Mouse (Mus musculus): ENCODE data around the gene Nrl.

Gene Nrl

DNA sequence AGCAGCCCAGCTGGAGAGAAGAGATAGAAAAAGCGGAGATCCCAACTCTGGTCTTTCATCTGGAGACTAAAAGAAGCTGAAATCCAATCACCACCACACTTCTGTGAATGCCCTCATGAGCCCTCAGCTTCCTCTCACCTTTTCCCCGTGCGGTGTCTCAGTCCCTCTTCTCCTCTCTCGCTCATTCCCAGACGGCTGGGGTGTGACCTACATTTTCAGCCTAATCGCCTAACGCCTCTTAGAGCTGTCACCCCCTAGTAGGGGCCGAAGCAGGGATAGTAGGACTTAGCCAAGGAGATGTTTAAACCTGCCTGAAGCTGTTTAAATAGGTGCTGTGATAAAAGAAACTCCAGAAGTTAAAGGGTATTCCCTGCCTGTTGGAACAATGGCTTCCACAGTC is at the start of gene Nrl:
TSS of gene Nrl (minus strand) at position 197 of the 400 bp plus-strand sequence.
- DNase-seq (ENCODE audit: low spot score in 2 of 2) = no peak

DNA sequence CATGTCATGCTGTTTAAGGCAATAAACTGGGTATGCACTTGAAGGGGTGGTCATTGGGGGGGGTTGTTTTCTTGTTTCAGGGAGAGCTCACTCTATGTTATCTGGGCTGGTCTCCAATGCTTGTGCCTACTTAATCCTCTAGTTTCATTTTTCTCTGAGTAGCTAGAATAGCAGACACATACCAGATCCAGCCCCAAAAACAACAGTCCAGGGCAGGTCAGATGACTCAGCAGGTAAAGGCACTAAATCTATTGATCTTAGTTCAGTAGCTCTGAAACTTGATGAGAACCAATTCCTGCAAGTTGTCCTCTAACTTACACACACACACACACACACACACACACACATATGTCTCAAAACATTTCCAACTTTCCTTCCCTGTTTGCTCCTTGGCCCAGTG is 47.0 kb upstream of the Nrl start:
- no peak for DNase-seq (ENCODE audit: low spot score in 2 of 2)

DNA sequence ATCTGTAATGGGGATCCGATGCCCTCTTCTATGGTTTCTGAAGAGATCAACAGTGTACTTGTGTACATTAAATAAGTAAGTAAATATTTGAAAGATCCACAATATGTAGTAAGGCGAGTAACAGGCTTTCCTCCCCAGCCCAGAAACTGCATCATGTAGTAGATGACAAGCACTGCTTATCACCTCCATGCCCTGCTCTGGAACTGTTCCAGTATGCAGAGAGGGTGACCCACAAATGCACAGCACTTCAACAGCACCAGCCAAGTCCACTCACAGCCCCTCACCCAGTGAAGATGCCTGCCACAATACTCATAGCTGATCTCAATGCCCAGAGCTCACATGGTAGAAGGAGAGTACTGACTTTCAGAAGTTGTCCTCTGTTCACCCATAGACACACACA is 45.8 kb upstream of the Nrl start:
- DNase-seq (ENCODE audit: low spot score in 2 of 2) = no peak

DNA sequence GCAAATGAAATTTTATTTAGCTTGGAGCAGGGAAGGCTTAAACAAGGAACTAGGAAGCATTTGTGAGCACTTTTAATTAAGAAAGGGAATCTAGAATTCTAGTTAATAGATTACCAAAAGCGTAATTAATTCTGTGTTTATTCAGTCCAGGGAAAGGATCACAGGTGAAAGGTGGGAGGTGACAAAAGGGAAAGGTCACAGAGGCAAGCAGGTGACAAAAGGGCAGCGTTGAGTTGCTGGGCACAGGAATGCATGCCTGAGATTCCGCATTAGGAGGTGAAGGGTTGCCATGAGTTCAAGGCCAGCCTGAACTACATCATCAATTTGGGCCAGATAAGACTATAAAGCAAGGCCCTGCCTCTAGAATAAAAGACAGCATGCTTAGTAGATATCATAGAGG is 42.7 kb upstream of the Nrl start:
- no peak for DNase-seq (ENCODE audit: low spot score in 2 of 2)

DNA sequence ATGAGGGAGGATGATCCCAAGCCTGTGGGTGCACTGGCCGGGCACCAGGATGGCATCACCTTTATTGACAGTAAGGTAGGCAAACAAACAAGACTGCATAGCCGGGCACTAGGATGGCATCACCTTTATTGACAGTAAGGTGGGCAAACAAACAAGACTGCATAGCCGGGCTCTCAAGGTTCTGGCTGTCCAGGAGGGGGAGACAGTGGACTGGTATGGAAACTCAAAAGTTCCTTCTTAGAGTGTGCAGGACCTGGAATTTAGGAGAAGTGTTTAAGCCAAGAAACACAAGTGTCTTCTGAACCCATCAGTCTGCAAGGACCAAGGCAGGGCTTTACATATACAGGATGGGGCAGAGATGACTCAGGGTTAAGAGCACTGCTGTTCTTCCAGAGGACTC is 41.0 kb upstream of the Nrl start:
- DNase-seq (ENCODE audit: low spot score in 2 of 2) = no peak

DNA sequence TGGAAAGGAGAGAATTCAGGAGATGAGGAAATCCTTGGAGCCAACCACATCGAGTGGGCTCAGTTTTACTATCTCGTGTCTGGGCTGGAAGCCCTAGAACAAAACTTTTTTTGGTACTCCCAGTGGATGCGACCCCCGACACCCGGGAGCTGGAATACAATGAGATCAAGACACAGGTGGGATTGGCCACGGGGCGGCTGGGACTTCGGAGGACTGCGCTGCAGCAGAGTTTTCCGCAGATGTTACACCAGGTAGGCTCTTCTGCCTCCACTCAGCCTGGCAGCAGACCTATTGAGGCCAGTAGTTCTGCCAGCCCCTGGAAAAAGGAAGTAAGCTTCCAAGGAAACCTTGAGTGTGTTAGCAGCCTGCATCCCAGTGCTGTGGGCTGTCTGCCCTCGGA is 38.5 kb upstream of the Nrl start:
- no peak for DNase-seq (ENCODE audit: low spot score in 2 of 2)

DNA sequence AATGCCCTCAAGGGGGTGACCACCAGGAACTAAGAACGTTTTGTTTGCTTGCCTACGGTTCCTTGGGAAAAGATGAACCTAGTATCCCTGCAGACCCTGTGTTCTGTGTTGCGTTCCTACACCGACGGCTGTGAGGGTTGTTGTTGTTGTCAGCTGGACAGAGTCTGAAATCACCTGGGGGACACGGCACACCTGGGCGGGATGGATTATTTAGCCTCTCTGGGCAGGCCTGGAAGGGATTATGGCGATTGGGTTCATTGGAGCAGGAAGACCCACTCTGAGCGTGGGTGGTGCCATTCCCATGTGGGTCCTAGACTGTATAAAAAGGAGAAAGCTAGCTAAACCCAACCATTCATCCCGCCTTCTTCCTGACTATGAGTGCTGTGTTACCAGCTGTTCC is 37.1 kb upstream of the Nrl start:
- no peak for DNase-seq (ENCODE audit: low spot score in 2 of 2)

DNA sequence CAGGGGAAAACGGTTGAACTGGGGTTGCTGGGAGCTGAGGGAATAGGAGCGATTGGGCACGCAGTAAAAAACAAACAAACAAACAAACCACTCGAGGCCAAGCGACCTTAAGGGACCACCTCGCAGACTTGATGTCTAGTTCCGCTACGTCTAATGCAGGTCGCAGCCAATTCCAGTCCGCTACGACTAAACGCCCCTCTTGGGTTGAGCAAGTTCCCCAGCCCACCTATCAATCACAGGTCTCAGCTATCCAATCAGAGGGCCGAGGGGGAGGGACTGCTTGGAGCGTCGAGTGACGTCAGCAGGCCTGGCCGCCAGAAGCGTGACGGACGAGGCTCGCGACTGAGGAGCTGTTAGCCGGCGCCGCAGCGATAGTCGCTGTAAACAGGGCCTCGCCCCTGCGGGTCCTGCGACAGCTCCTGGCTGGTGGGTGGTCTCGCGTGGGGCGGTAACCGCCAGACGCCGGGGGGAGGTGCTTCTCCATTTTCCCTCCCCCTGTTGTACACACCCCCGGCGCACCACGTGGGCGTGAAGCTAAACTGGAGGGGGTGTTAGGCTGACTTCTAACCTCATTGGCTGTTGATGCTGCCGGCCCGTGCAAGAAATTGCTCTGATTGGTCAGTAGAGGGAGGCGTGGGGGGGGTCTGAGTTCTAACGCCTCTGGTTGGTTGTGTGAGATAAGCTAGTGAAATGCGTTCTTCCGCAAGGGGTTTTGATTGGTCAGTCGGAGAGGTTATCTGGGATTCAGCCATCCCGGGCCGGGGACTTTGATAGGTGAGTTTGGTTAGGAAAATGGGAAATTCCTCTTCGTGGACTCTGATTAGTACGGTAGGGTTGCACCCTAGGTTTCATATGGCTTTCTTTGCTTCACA is 35.7 kb upstream of the Nrl start, which contains the start of gene A730061H03Rik:
TSS of gene A730061H03Rik (minus strand) at position 205 of the 872 bp plus-strand sequence.
- DNase-seq (ENCODE audit: low spot score in 2 of 2) = peak; percentile 98 to 99

DNA sequence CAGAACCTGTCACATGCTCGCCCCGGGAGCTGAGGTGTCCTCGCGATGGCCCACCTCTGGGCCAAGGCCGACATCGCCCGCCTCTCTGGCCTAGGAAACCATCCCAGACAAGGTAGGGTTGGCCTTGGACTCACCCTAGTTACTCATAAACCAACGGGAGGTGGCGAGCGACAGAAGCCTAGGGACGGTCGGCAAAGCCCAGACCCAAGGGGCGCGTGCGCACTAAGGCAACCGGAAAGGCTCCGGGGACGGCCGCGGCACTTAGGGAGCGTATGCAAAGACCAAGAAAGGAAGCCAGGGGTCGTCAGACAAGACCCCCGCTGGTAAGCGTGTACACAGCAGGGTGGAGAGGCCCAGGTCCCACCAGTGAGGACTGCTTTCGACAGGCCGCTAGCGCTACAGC is 35.0 kb upstream of the Nrl start, which contains the start of gene Dcaf11:
TSS of gene Dcaf11 (plus strand) at position 208 of the 403 bp plus-strand sequence.
- peak; percentile 89 to 93 for DNase-seq (ENCODE audit: low spot score in 2 of 2)

DNA sequence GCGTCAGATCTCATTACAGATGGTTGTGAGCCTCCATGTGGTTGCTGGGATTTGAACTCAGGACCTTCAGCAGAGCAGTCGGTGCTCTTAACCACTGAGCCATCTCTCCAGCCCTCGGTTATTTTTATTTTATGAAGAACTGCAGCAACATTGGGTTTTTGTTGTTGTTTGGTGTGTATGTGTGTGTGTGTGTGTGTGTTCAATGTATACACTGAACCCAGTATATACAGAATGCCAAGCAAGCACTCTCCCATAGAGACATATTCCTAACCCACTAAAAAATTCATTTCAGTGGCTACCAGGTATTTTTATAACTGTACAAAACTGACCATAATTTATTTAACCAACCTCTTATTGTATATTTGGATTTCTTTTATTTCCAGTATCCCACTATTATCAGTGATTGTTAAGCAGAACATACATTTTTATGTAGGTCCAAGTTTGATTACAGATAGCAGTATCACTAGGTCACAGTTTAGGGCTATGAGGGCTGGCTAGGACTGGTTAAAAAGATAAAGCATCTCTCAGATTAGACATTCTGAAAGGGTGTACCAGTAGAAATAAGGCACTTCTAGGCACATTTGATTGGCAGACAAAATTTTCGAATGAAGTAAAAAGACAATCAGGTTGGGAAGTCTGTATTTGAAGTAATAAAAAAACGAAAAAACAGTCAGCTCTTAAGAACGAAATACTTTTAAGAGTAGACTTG is 34.1 kb upstream of the Nrl start:
- no peak for DNase-seq (ENCODE audit: low spot score in 2 of 2)

DNA sequence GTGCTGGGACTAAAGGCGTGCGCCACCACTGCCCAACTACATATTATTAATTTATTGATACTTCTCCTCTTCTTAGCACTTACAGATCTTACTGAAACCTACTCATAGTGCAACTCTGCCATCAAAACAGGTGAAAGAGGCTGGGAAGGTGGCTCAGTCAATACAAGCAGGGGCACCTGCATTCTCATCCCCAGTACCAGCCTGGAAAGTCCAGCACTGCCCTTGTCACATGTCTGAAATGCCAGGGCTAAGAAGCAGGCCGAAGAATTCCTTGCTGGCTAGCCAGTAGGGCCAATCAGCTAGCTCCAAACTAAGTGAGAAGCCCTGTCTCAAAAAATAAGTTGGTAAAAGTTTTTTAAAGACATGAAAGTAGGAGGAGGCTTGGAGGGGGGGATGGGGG is 32.8 kb upstream of the Nrl start:
- DNase-seq (ENCODE audit: low spot score in 2 of 2) = no peak

DNA sequence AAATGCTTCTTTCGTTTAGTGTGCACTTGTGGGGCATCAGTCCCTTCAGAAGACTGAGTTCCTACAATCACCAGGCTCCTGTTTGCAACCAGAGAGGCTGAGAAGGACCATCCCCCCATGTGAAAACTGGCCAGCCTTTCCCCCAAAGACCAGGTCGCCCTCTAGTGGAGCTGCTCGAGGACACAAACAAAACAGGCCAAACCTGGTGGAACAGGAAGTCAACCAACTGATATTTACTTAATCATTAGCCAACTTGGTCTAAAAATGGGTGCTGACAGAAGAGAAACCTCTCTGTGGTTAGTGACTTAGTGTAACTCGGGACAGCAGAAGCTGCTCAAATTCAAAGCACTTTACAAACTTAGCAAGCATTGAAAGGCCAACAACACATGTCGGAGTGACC is 32.2 kb upstream of the Nrl start:
- DNase-seq (ENCODE audit: low spot score in 2 of 2) = peak; percentile 85 to 90

DNA sequence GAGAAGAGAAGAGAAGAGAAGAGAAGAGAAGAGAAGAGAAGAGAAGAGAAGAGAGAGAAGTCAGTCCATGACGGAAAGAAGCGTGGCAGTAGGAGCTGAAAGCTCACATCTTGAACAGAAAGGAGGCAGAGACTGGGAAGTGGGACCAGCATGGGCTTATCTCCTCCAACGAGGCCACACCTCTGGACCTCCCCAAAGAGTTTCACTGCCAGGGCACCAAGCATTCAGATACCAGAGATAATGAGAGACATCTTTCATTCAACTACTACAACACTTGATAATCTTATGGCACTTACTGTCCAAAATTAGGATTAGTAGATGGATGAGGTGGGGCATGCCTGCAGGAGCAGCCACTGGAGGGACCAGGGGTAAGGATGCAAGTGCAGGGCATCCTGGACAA is 31.0 kb upstream of the Nrl start:
- DNase-seq (ENCODE audit: low spot score in 2 of 2) = no peak

DNA sequence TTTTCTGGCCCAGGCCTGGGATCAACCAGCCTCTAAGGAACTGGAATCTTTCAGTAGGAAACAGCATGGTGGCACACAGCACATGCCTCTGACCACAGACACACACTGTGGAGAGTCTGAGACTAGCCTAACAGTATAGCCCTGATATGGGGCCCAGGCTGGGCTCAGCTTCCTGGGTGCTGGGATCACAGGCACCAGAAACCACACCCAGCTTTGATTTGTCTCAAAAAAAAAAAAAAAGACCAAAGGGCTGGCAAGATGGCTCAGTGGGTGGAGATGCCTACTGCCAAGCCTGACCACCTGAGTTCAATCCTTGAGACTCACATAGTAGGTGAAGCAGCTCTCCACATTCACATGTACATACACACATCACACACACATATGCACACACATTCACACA is 29.9 kb upstream of the Nrl start:
- DNase-seq (ENCODE audit: low spot score in 2 of 2) = no peak

DNA sequence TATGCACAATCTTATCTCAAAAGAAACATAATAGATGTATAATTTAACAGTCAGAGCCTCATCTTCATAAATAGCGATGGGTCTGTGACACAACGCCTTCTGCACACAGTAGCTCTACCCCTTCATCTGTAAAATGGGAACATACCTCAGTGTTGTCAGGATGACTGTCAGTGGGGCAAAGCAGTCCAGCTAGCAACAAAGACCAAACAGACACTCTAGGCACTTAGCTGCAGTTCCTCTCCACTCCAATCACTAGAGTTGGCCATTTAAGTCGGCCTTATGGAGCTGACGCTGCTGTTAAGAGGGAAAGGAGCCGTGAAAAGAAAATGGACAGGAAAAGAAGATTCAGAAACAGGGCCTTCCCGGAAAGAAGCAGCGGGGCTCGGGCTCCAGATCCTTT is 27.0 kb upstream of the Nrl start:
- no peak for DNase-seq (ENCODE audit: low spot score in 2 of 2)

DNA sequence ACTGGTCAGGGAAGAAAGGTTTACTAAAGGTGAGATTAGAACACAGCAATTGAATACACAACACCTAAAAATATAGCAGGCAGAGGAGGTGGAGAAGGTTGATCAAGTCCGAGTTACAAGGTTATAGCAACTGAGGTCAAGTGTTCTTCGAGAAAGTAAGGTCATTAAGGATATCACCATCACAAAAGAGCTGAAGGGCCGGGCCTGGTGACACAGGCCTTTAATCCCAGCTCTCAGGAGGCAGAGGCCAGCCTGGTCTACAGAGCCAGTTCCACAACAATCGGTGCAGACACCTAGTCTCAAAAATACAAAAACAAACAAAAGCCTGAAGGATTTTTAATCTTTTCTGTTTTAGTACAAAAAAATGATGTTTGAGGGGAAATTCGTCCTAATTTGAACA is 26.6 kb upstream of the Nrl start:
- DNase-seq (ENCODE audit: low spot score in 2 of 2) = no peak

DNA sequence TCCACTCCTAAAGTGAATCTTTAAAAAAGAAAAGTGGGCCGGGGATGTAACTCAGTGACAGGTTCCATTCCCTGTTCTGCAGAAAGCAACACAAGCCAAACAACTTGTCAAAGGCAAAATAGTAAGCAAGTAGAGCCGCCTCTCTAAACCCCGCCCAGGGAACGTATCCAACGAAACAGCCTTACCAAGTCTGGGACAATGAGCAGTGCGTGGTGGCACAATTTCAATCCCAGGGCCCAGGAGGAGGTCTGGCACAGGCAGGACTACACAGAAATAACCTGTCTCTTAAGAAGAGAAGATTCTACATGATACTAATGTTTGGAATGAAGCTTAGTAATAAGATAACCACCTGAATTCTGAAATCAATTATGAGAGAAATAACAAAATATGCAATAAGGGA is 25.4 kb upstream of the Nrl start:
- DNase-seq (ENCODE audit: low spot score in 2 of 2) = no peak

DNA sequence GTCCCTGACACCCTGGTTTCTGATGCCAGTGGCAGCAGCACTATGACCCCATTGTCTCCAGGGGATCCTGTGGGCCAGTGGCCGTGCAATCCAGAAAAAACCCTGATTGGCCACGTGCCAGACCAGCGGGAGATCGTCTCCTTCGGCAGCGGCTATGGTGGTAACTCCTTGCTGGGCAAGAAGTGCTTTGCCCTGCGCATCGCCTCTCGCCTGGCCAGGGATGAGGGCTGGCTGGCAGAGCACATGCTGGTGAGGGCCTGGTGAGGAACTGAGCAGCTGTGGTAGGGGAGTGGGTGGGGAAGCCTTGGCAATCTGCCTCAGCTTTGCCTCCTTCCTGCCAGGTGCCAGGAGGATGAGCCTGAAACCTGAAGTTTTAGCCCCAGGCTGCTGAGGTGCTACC is 19.6 kb upstream of the Nrl start:
- DNase-seq (ENCODE audit: low spot score in 2 of 2) = no peak

DNA sequence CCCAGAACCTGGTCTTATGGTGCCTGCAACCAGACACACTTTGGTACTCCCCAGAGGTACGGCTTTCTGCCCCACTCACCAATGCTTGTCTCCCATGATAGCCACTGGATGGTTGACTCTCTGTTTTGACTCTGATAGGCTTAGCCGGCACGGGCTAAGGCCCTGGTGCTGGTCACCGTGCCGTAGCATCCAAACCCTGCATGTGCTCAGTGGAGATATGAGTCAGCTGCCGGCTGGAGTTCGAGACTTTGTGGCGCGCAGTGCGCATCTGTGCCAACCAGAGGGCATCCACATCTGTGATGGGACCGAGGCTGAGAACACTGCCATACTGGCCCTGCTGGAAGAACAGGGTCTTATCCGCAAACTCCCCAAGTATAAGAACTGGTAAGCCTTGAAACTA is 17.5 kb upstream of the Nrl start:
- peak; percentile 57 to 70 for DNase-seq (ENCODE audit: low spot score in 2 of 2)

DNA sequence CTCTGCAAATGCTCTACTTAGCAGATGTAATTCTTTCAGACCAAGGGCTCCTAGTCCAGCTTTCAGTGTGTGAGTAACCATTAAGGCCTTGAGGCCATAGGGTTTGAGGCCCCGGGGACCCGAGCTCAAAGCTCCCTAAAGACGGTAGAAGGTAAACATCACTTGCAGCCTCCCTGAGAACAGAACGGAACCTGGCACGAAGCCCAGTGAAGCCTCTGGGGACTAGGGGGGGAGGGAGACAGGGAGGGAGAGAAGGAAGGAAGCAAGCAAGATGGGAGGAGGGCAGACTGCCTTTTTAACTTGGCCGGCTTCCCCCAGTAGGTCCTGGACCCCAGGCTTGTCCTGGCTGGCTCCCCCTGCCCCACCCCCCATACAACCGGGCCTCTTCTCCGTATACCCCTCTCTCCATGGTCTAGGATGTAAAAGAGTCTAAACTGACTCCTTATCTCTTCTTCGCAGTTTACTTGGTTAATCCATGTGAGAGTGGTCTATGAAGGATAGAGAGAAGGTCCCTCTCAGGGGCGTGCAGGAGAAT is 16.1 kb upstream of the Nrl start:
- DNase-seq (ENCODE audit: low spot score in 2 of 2) = peak; percentile 86

DNA sequence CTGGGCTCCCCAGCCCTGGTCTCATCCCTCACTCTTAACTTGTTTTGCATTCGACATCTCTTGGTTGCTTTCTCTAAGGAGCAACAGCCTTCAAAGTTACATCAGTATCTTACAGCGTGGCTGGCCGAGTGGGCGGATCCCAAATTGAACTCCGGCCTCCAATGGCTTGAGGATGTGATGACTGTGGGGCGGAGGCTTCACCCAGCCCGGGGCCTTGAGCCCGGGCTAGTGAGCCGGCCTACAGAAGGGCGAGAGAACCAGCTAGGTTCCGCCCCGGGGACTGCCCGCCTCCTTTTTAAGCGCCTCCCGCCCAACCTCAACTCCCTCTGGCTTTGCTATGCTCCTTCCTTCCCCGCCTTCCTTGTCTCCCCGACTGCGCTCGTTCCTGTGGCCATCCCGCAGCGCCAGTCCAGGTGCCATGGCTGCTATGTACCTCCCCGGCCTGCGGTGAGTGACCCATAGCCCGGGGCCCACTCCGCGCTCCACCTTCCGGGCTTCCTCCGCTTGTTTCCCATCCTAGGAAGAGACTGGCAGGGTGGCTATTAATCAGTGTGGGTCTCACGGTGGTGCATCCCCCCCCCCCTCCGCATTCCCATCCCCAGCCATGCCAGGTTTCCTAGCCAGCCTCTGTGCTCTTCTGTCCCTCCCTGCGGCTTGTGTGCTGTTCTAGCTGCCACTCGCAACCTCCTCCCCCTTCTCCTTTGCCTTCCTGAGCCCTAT is 15.4 kb upstream of the Nrl start, which contains the start of gene Pck2:
TSS of gene Pck2 (plus strand) at position 200 of the 720 bp plus-strand sequence.
- peak; percentile 91 to 94 for DNase-seq (ENCODE audit: low spot score in 2 of 2)

DNA sequence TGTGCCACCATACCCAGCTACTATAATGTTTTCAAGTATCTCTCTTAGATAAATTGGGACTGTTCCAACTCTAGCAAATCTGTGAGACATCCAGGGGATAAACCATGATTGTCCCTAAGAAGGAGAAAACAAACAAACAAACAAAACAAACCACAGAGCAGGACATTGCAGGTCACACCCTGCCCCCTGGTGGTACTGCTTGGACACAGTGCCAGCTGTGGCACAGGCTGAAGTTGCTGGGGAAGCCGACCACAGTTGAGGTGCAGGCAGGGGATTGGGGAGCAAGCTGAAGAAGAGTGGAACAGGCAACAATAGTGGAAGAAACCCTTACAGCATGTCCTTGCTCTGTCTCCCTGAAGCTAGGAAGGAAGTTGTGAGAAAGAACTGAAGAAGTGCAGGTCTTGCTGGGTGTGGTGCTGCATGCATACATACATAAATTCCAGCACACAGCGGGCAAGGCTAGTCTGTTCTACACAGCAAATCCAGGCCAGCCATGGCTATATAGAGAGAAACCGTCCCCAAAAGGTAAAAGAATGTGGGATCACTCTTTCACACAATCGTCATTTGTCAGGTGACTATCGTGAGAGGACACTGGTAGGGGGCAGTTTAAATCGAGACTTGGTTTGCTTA is 11.4 kb upstream of the Nrl start:
- no peak for DNase-seq (ENCODE audit: low spot score in 2 of 2)

Data from spleen, postnatal 36 days (tissue).